Mouse (Mus musculus): ENCODE measurements around the gene Tmem80. TPM values are rescaled to one million over a fixed set of nuclear protein-coding genes. Genes with fewer than 3 reads are reported as not detected.

Tmem80 gene
- polyA plus RNA-seq, 1 experiment = 32.4 TPM

- 66% methylated on average over 4 of the region's 4 CpGs for WGBS
- Histone ChIP-seq H3K4me3 (ENCODE audit: extremely low read depth, insufficient read depth, insufficient read length) (no peak overlapping the region), H3K4me1 (ENCODE audit: control insufficient read depth, insufficient read depth, insufficient read length) (no peaks in the 10 kb centered on the region), H3K36me3 (ENCODE audit: control insufficient read depth, insufficient read depth, low read length) (no peaks in the 10 kb centered on the region), H3K27me3 (ENCODE audit: control insufficient read depth, insufficient read depth, low read length) (no peaks in the 10 kb centered on the region), H3K27ac (ENCODE audit: insufficient read depth, low read length) (no peak overlapping the region)
- TF ChIP-seq POLR2A (IDR thresholded peaks at IDR 0.05; ENCODE audit: low read depth, low read length) (no peak), CTCF (IDR thresholded peaks at IDR 0.05; ENCODE audit: extremely low read depth, insufficient read depth, insufficient read length, insufficient replicate concordance) (no peak)
- DNase-seq (ENCODE audit: low read depth in 1 of 2, low spot score in 2 of 2) = no peak
Measured at GRCm38 (mm10) chr7:141381068-141381835, 53.7 kb downstream of the Tmem80 start.

Other genes starting within 250 kb of the Tmem80 start
- gene Pkp3, start 249.5 kb upstream of the Tmem80 start, polyA plus RNA-seq (2012; rRNA removed) = 30.1 and 36.7 TPM in 2 replicates
- 35.8 and 45.5 TPM in 2 replicates for gene Sigirr, start 227.2 kb upstream of the Tmem80 start, polyA plus RNA-seq (2012; rRNA removed)
- 0.02 and 0.23 TPM in 2 replicates for gene Ano9, start 209.9 kb upstream of the Tmem80 start, polyA plus RNA-seq (2012; rRNA removed)
- 26.8 and 27.0 TPM in 2 replicates for gene Ptdss2, start 205.4 kb upstream of the Tmem80 start, polyA plus RNA-seq (2012; rRNA removed)
- 90.8 and 113 TPM in 2 replicates for gene Rnh1, start 154.9 kb upstream of the Tmem80 start, polyA plus RNA-seq (2012; rRNA removed)
- gene Hras, start 133.7 kb upstream of the Tmem80 start, polyA plus RNA-seq (2012; rRNA removed) = 29.0 and 33.2 TPM in 2 replicates
- gene Lrrc56, start 133.6 kb upstream of the Tmem80 start, polyA plus RNA-seq (2012; rRNA removed) = 5.2 and 5.5 TPM in 2 replicates
- gene Lmntd2, start 113.7 kb upstream of the Tmem80 start, polyA plus RNA-seq (2012; rRNA removed) = 6.8 and 7.4 TPM in 2 replicates
- 13.0 and 18.4 TPM in 2 replicates for gene Rassf7, start 111.9 kb upstream of the Tmem80 start, polyA plus RNA-seq (2012; rRNA removed)
- gene Phrf1, start 99.0 kb upstream of the Tmem80 start, polyA plus RNA-seq (2012; rRNA removed) = 29.3 and 31.4 TPM in 2 replicates
- gene Irf7, start 61.3 kb upstream of the Tmem80 start, polyA plus RNA-seq (2012; rRNA removed) = 105 and 160 TPM in 2 replicates
- 0.14 and 0.15 TPM in 2 replicates for gene Cdhr5, start 51.0 kb upstream of the Tmem80 start, polyA plus RNA-seq (2012; rRNA removed)
- gene Sct, start 48.6 kb upstream of the Tmem80 start, polyA plus RNA-seq (2012; rRNA removed) = 1.6 and 4.5 TPM in 2 replicates
- 0.09 and 0.22 TPM in 2 replicates for gene Drd4, start 35.7 kb upstream of the Tmem80 start, polyA plus RNA-seq (2012; rRNA removed)
- 15.3 and 15.9 TPM in 2 replicates for gene Deaf1, start within 50 bp of the Tmem80 start, polyA plus RNA-seq (2012; rRNA removed)
- gene Eps8l2, start 11.1 kb downstream of the Tmem80 start, polyA plus RNA-seq (2012; rRNA removed) = 2.5 TPM in 2 replicates
- gene Taldo1, start 64.5 kb downstream of the Tmem80 start, polyA plus RNA-seq (2012; rRNA removed) = 155 and 184 TPM in 2 replicates
- 56.7 and 72.5 TPM in 2 replicates for gene Gatd1, start 86.4 kb downstream of the Tmem80 start, polyA plus RNA-seq (2012; rRNA removed)
- 0.08 and 0.11 TPM in 2 replicates for gene Cend1, start 101.8 kb downstream of the Tmem80 start, polyA plus RNA-seq (2012; rRNA removed)
- gene Slc25a22, start 110.2 kb downstream of the Tmem80 start, polyA plus RNA-seq (2012; rRNA removed) = 66.2 and 89.4 TPM in 2 replicates
- gene Pidd1, start 116.3 kb downstream of the Tmem80 start, polyA plus RNA-seq (2012; rRNA removed) = 20.4 and 31.0 TPM in 2 replicates
- gene Rplp2, start 119.6 kb downstream of the Tmem80 start, polyA plus RNA-seq (2012; rRNA removed) = 645 and 662 TPM in 2 replicates
- 87.3 and 106 TPM in 2 replicates for gene Pnpla2, start 127.5 kb downstream of the Tmem80 start, polyA plus RNA-seq (2012; rRNA removed)
- gene Cracr2b, start 133.4 kb downstream of the Tmem80 start, polyA plus RNA-seq (2012; rRNA removed) = 14.4 and 17.7 TPM in 2 replicates
- 89.5 and 114 TPM in 2 replicates for gene Cd151, start 139.7 kb downstream of the Tmem80 start, polyA plus RNA-seq (2012; rRNA removed)
- 20.5 and 23.5 TPM in 2 replicates for gene Polr2l, start 147.4 kb downstream of the Tmem80 start, polyA plus RNA-seq (2012; rRNA removed)
- 97.6 and 109 TPM in 2 replicates for gene Tspan4, start 147.5 kb downstream of the Tmem80 start, polyA plus RNA-seq (2012; rRNA removed)
- gene Chid1, start 212.1 kb downstream of the Tmem80 start, polyA plus RNA-seq (2012; rRNA removed) = 13.8 and 14.6 TPM in 2 replicates
- gene Ap2a2, start 234.4 kb downstream of the Tmem80 start, polyA plus RNA-seq (2012; rRNA removed) = 26.3 and 28.9 TPM in 2 replicates